Mouse (Mus musculus) MEL (cell line): ENCODE results near the gene Rph3al. TPM values are rescaled to one million over a fixed set of nuclear protein-coding genes. Genes with fewer than 3 reads are reported as not detected.

Experiments
- DNase-seq: peaks from one replicate; pipeline ENCODE4 v3.0.0; 2011; ENCODE audit warnings: low read depth, low spot score
- H3K27ac ChIP-seq: 2 replicates; pipeline ENCODE4 v1.5.1; 2012; ENCODE audit warnings: low read depth, mild to moderate bottlenecking, control low read depth, low read length, moderate library complexity; ENCODE audit not compliant: control insufficient read depth
- H3K27me3 ChIP-seq, 2 experiments: fragments of 150-350 bp in 1 of 2; sonication (generic) in 1 of 2; 2 replicates each; pipeline ENCODE4 v1.6.1; 2012; ENCODE audit warnings: low read length in 2 of 2, mild to moderate bottlenecking in 2 of 2, improper control_type of control experiment in 1 of 2, moderate library complexity in 1 of 2; ENCODE audit not compliant: insufficient read depth in 2 of 2, control insufficient read depth in 1 of 2
- H3K36me3 ChIP-seq, 2 experiments: 2 replicates each; pipeline ENCODE4 v1.6.1; 2012 to 2014; ENCODE audit warnings: low read length in 2 of 2, improper control_type of control experiment in 1 of 2, inconsistent platforms in 1 of 2, mild to moderate bottlenecking in 1 of 2; ENCODE audit not compliant: insufficient read depth in 2 of 2, control insufficient read depth in 1 of 2
- H3K4me1 ChIP-seq, 2 experiments: fragments of 150-350 bp in 1 of 2; sonication (generic) in 1 of 2; 2 replicates each; pipeline ENCODE4 v1.6.1; 2012; ENCODE audit warnings: low read length in 2 of 2, improper control_type of control experiment in 1 of 2, mild to moderate bottlenecking in 1 of 2; ENCODE audit not compliant: insufficient read depth in 2 of 2, control insufficient read depth in 1 of 2
- H3K4me3 ChIP-seq, 2 experiments: fragments of 150-350 bp in 1 of 2; sonication (generic) in 1 of 2; 2 replicates each; pipeline ENCODE4 v1.5.1; 2012; ENCODE audit warnings: low read depth in 2 of 2, low read length in 2 of 2, mild to moderate bottlenecking in 2 of 2, moderate library complexity in 2 of 2, control low read depth in 1 of 2, improper control_type of control experiment in 1 of 2; ENCODE audit not compliant: control insufficient read depth in 1 of 2, insufficient read depth in 1 of 2
- H3K79me2 ChIP-seq: 2 replicates; pipeline ENCODE4 v1.6.1; 2012; ENCODE audit warnings: mild to moderate bottlenecking, low read length, moderate library complexity; ENCODE audit not compliant: control insufficient read depth, poor library complexity, insufficient read depth
- H3K9ac ChIP-seq: 2 replicates; pipeline ENCODE4 v1.6.1; 2012; ENCODE audit warnings: low read depth, mild to moderate bottlenecking, control low read depth, low read length, moderate library complexity; ENCODE audit not compliant: control insufficient read depth, poor library complexity, severe bottlenecking
- H3K9me3 ChIP-seq: fragments of 150-350 bp; sonication (generic); replicated peaks from 2 replicates; pipeline ENCODE4 v1.6.1; 2012; ENCODE audit warnings: mild to moderate bottlenecking, low read length, improper control_type of control experiment, moderate library complexity; ENCODE audit not compliant: insufficient read depth
- CHD2 ChIP-seq: IDR thresholded peaks from 2 replicates; pipeline ENCODE4 v1.6.1; 2011; ENCODE audit warnings: low read length, improper control_type of control experiment
- ELF1 ChIP-seq: IDR thresholded peaks from 2 replicates; pipeline ENCODE4 v1.6.1; 2014; ENCODE audit warnings: low read depth, mild to moderate bottlenecking, inconsistent platforms, low read length, improper control_type of control experiment, moderate library complexity
- EP300 ChIP-seq, 2 experiments: IDR thresholded peaks; 2 replicates each; pipeline ENCODE4 v1.6.1; 2011; ENCODE audit warnings: improper control_type of control experiment in 2 of 2, low read length in 2 of 2, low read depth in 1 of 2, mild to moderate bottlenecking in 1 of 2
- ETS1 ChIP-seq: IDR thresholded peaks from 2 replicates; pipeline ENCODE4 v1.6.1; 2012; ENCODE audit warnings: low read depth, mild to moderate bottlenecking, inconsistent platforms, low read length, improper control_type of control experiment, moderate library complexity
- GATA1 ChIP-seq: IDR thresholded peaks from 2 replicates; pipeline ENCODE4 v1.6.1; 2011; ENCODE audit warnings: low read depth, low read length, improper control_type of control experiment
- HCFC1 ChIP-seq: IDR thresholded peaks from 2 replicates; pipeline ENCODE4 v1.6.1; 2012; ENCODE audit warnings: low read depth, mild to moderate bottlenecking, inconsistent platforms, low read length, improper control_type of control experiment, moderate library complexity
- KAT2A ChIP-seq: conservative IDR thresholded peaks from 2 replicates; pipeline ENCODE4 v1.6.1; 2012; ENCODE audit warnings: low read depth, low read length, improper control_type of control experiment, inconsistent platforms
- MAFK ChIP-seq: IDR thresholded peaks from 2 replicates; pipeline ENCODE4 v1.6.1; 2011; ENCODE audit warnings: low read depth, mild to moderate bottlenecking, low read length, improper control_type of control experiment, borderline replicate concordance
- MAZ ChIP-seq: IDR thresholded peaks from 2 replicates; pipeline ENCODE4 v1.6.1; 2012; ENCODE audit warnings: low read depth, mild to moderate bottlenecking, inconsistent platforms, low read length, improper control_type of control experiment
- MEF2A ChIP-seq: IDR thresholded peaks from 2 replicates; pipeline ENCODE4 v1.6.1; 2014; ENCODE audit warnings: low read depth, mild to moderate bottlenecking, inconsistent platforms, low read length, improper control_type of control experiment; ENCODE audit not compliant: poor library complexity, insufficient replicate concordance, severe bottlenecking; ENCODE audit errors: extremely low read depth
- NELFE ChIP-seq: IDR thresholded peaks from 2 replicates; pipeline ENCODE4 v1.6.1; 2011; ENCODE audit warnings: low read depth, low read length, improper control_type of control experiment
- NRF1 ChIP-seq: IDR thresholded peaks from 2 replicates; pipeline ENCODE4 v1.6.1; 2014; ENCODE audit warnings: low read depth, mild to moderate bottlenecking, inconsistent platforms, low read length, improper control_type of control experiment, moderate library complexity; ENCODE audit not compliant: poor library complexity, insufficient read depth, severe bottlenecking
- POLR2A ChIP-seq, 2 experiments: IDR thresholded peaks; 2 replicates each; pipeline ENCODE4 v1.6.1; 2011 to 2012; ENCODE audit warnings: low read length in 2 of 2, mild to moderate bottlenecking in 2 of 2, control low read depth in 1 of 2, improper control_type of control experiment in 1 of 2, low read depth in 1 of 2, moderate library complexity in 1 of 2; ENCODE audit not compliant: control insufficient read depth in 1 of 2, insufficient read depth in 1 of 2, poor library complexity in 1 of 2
- POLR2AphosphoS5 ChIP-seq: IDR thresholded peaks from 2 replicates; pipeline ENCODE4 v1.6.1; 2012; ENCODE audit warnings: low read depth, borderline replicate concordance, mild to moderate bottlenecking, inconsistent platforms, low read length, moderate library complexity, mixed read lengths
- RAD21 ChIP-seq: IDR thresholded peaks from 2 replicates; pipeline ENCODE4 v1.6.1; 2011; ENCODE audit warnings: mild to moderate bottlenecking, low read depth, low read length, improper control_type of control experiment
- TAL1 ChIP-seq: IDR thresholded peaks from 2 replicates; pipeline ENCODE4 v1.6.1; 2012; ENCODE audit warnings: mild to moderate bottlenecking, inconsistent platforms, low read length, moderate library complexity, mixed read lengths
- USF1 ChIP-seq: IDR thresholded peaks from 2 replicates; pipeline ENCODE4 v1.6.1; 2014; ENCODE audit warnings: low read depth, mild to moderate bottlenecking, inconsistent platforms, low read length, improper control_type of control experiment, moderate library complexity
- USF2 ChIP-seq, 2 experiments: IDR thresholded peaks; 2 replicates each; pipeline ENCODE4 v1.6.1; 2011 to 2012; ENCODE audit warnings: improper control_type of control experiment in 2 of 2, low read length in 2 of 2, borderline replicate concordance in 1 of 2, inconsistent platforms in 1 of 2, low read depth in 1 of 2, mild to moderate bottlenecking in 1 of 2; ENCODE audit not compliant: insufficient read depth in 1 of 2
- ZC3H11A ChIP-seq: IDR thresholded peaks from 2 replicates; pipeline ENCODE4 v1.6.1; 2012; ENCODE audit warnings: low read depth, mild to moderate bottlenecking, inconsistent platforms, low read length, improper control_type of control experiment
- ZKSCAN1 ChIP-seq: IDR thresholded peaks from 2 replicates; pipeline ENCODE4 v1.6.1; 2012; ENCODE audit warnings: low read depth, mild to moderate bottlenecking, inconsistent platforms, low read length, improper control_type of control experiment, moderate library complexity
- ZNF384 ChIP-seq: IDR thresholded peaks from 2 replicates; pipeline ENCODE4 v1.6.1; 2012; ENCODE audit warnings: low read depth, mild to moderate bottlenecking, inconsistent platforms, low read length, improper control_type of control experiment
- polyA plus RNA-seq, 2 experiments: library from polyadenylated mRNA; stranded (reverse) in 1 of 2; unstranded in 1 of 2; fragments of >175 nt in 1 of 2; fragments of >200 nt in 1 of 2; gene quantifications; 2 replicates each; pipeline versions ENCODE4 v1.2.1 to v1.2.4; 2012; ENCODE audit warnings: low replicate concordance in 2 of 2, low read depth in 1 of 2; ENCODE audit not compliant: insufficient read length in 2 of 2, insufficient read depth in 1 of 2, missing spikeins in 1 of 2
- total RNA-seq: library from RNA; depleted of rRNA; stranded (reverse); fragments of 300-350 nt; gene quantifications from 2 replicates; pipeline ENCODE4 v1.2.3, GENCODE M21; 2012

Gene Rph3al
- total and polyA plus RNA-seq, 3 experiments = 9.4 to 23.0 TPM; not detected in 1

DNA sequence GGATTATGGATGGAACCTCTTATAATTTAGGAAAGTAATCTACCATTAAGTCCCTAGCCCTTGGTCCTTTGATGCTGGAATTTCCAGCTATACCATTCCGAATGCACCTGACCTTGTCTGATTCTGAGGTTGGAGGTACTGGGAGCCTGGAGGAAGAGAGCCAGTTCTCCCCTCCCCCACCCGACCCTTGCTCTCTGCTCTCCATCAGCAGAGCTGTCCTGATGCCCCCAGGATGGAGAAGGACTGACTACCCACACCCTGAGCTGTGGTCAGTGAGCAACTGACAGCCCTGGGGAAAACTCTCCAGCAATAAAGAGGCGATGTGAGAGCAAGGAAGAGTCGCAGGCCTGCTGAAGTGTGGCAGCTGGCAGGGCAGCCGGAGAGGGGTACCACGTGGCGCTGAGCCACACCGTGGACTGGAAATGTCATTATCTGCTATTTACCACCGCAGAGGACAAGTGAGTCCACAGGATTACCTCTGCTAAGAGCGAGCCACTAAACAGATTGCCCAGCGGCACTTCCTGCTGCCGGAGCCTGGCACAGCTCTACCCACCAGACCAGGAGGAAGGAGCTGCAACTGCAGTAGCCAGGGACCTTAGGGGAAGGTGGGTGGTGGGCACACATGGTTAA lies 43.3 kb downstream of the Rph3al start:
- Histone ChIP-seq H3K4me1 (no peaks in the 10 kb centered on the region), H3K27ac (no peak overlapping the region), H3K27me3 (no peaks in the 10 kb centered on the region), H3K79me2 (no peaks in the 10 kb centered on the region), H3K9me3 (no peaks in the 10 kb centered on the region), H3K4me3 (no peak overlapping the region), H3K36me3 (no peaks in the 10 kb centered on the region), H3K9ac (no peak overlapping the region)
- no peak for TF ChIP-seq KAT2A
- TF ChIP-seq NRF1 = no peak
- TF ChIP-seq POLR2A (IDR thresholded peaks at IDR 0.05; ENCODE audit: control insufficient read depth in 1 of 2, insufficient read depth in 1 of 2, low read depth in 1 of 2, low read length in 2 of 2, poor library complexity in 1 of 2) = no peak
- TF ChIP-seq ZC3H11A = no peak
- TF ChIP-seq USF2 (IDR thresholded peaks at IDR 0.05; ENCODE audit: borderline replicate concordance in 1 of 2, insufficient read depth in 1 of 2, low read depth in 1 of 2, low read length in 2 of 2) = no peak
- TF ChIP-seq EP300 (IDR thresholded peaks at IDR 0.05; ENCODE audit: low read depth in 1 of 2, low read length in 2 of 2) = no peak
- TF ChIP-seq ZNF384 = no peak
- TF ChIP-seq TAL1 = no peak
- TF ChIP-seq HCFC1 = no peak
- no peak for TF ChIP-seq POLR2AphosphoS5
- no peak for DNase-seq

GRCm38 (mm10) chr11:75893956-75894355 lies 44.3 kb downstream of the Rph3al start:
- Histone ChIP-seq H3K4me3 (no peak overlapping the region), H3K27me3 (no peaks in the 10 kb centered on the region), H3K9me3 (no peaks in the 10 kb centered on the region), H3K36me3 (no peaks in the 10 kb centered on the region), H3K27ac (no peak overlapping the region), H3K9ac (no peak overlapping the region), H3K4me1 (no peaks in the 10 kb centered on the region), H3K79me2 (no peaks in the 10 kb centered on the region)
- no peak for TF ChIP-seq RAD21
- TF ChIP-seq ZNF384 = no peak
- TF ChIP-seq USF1 = no peak
- TF ChIP-seq GATA1 = no peak
- TF ChIP-seq ELF1 = no peak
- no peak for TF ChIP-seq CHD2
- no peak for TF ChIP-seq MAZ
- no peak for TF ChIP-seq ETS1
- no peak for TF ChIP-seq ZC3H11A
- no peak for TF ChIP-seq MAFK
- TF ChIP-seq EP300 (IDR thresholded peaks at IDR 0.05; ENCODE audit: low read depth in 1 of 2, low read length in 2 of 2) = no peak
- no peak for TF ChIP-seq ZKSCAN1
- TF ChIP-seq MEF2A = no peak
- TF ChIP-seq NELFE = no peak
- no peak for TF ChIP-seq TAL1
- DNase-seq = no peak
